Mouse (Mus musculus) neural tube, embryonic 11.5 days (tissue): ENCODE measurements around the gene Rps19. TPM values are rescaled to one million over a fixed set of nuclear protein-coding genes. Genes with fewer than 3 reads are reported as not detected.

Experiments
- ATAC-seq: fragments of 200-750 bp; cut with Nextera tagmentation; 2 replicates; pipeline ENCODE4 v1.8.0; 2017; ENCODE audit warnings: moderate number of reproducible peaks, mild to moderate bottlenecking, moderate TSS enrichment, moderate library complexity; ENCODE audit not compliant: insufficient read depth, low FRiP score, low TSS enrichment
- DNase-seq: peaks from one replicate; pipeline ENCODE4 v3.0.0-alpha.2; 2015; ENCODE audit warnings: low spot score
- H3K27ac ChIP-seq: fragments of 300-500 bp; sonication (generic); 2 replicates; pipeline ENCODE4 v1.5.1; 2014; ENCODE audit warnings: low read depth, mild to moderate bottlenecking, low read length
- H3K27me3 ChIP-seq: fragments of 300-500 bp; sonication (generic); 2 replicates; pipeline ENCODE4 v1.6.1; 2014; ENCODE audit warnings: mild to moderate bottlenecking, low read length, mixed read lengths; ENCODE audit not compliant: control insufficient read depth, insufficient read depth
- H3K36me3 ChIP-seq: fragments of 300-500 bp; sonication (generic); 2 replicates; pipeline ENCODE4 v1.6.1; 2014; ENCODE audit warnings: mild to moderate bottlenecking, low read length, moderate library complexity, mixed read lengths; ENCODE audit not compliant: control insufficient read depth, insufficient read depth
- H3K4me1 ChIP-seq: fragments of 300-500 bp; sonication (generic); 2 replicates; pipeline ENCODE4 v1.6.1; 2014; ENCODE audit warnings: low read length, mixed read lengths; ENCODE audit not compliant: control insufficient read depth, insufficient read depth
- H3K4me2 ChIP-seq: fragments of 300-500 bp; sonication (generic); 2 replicates; pipeline ENCODE4 v1.6.1; 2014; ENCODE audit warnings: low read depth, mild to moderate bottlenecking, moderate library complexity
- H3K4me3 ChIP-seq: fragments of 300-500 bp; sonication (generic); 2 replicates; pipeline ENCODE4 v1.5.1; 2014; ENCODE audit warnings: low read depth, low read length
- H3K9ac ChIP-seq: fragments of 300-500 bp; sonication (generic); 2 replicates; pipeline ENCODE4 v1.6.1; 2014; ENCODE audit warnings: mild to moderate bottlenecking, low read length
- H3K9me3 ChIP-seq: fragments of 300-500 bp; sonication (generic); 2 replicates; pipeline ENCODE4 v1.6.1; 2016; ENCODE audit warnings: low read length; ENCODE audit not compliant: control insufficient read depth
- WGBS: fragments of 180-500 bp; shearing (Covaris S2); extraction: QIAGEN DNeasy Blood & Tissue Kit; methylation state at CpG from one replicate; pipeline ENCODE4 v1.1.7; 2014; 5-methylcytosine and 5-hydroxymethylcytosine counted together
- polyA plus RNA-seq: library from polyadenylated mRNA; unstranded; fragments of >200 nt; fragmentation: Nextera tagmentation; extraction: Ambion mirVana; gene quantifications from 2 replicates; pipeline ENCODE4 v1.2.1, GENCODE M21; 2014

Rps19 gene
- polyA plus RNA-seq, 1 experiment from 2014 or later: 1,782 TPM

GRCm38 (mm10) chr7:24904070-24904483 lies 19.9 kb downstream of the Rps19 start:
- ATAC-seq: peak; percentile 96
- Histone ChIP-seq H3K4me1 (no peaks in the 10 kb centered on the region; the same call in 1 of the 2 replicates), H3K36me3 (no peaks in the 10 kb centered on the region), H3K4me3 (peak overlapping the region; percentile 63), H3K9me3 (no peaks in the 10 kb centered on the region), H3K27ac (no peak overlapping the region), H3K27me3 (no peaks in the 10 kb centered on the region), H3K4me2 (peak overlapping the region; percentile 76), H3K9ac (peak overlapping the region; percentile 71)
- 0% methylated on average over 30 of the region's 30 CpGs for WGBS
- peak; percentile 98 for DNase-seq

- H3K4me1 ChIP-seq: no peaks in the 10 kb centered on the region; the same call in 1 of the 2 replicates
- H3K36me3 ChIP-seq: no peaks in the 10 kb centered on the region
- no peaks in the 10 kb centered on the region for H3K9me3 ChIP-seq
- peak overlapping the region; percentile 63 for H3K4me3 ChIP-seq
- peak overlapping the region; percentile 71; the same call in 1 of the 2 replicates for H3K9ac ChIP-seq
- peak; percentile 75 for DNase-seq
- no peak overlapping the region for H3K27ac ChIP-seq
- no peaks in the 10 kb centered on the region for H3K27me3 ChIP-seq
- peak; percentile 49; the same call in 1 of the 2 replicates for ATAC-seq
- H3K4me2 ChIP-seq: peak overlapping the region; percentile 76
- WGBS: 18% methylated on average over 3 of the region's 3 CpGs
These were observed 20.8 kb downstream of the Rps19 start for GRCm38 (mm10) chr7:24904936-24905335.

- Histone ChIP-seq H3K27ac (no peak overlapping the region), H3K9ac (no peak overlapping the region), H3K4me2 (no peak overlapping the region), H3K36me3 (no peaks in the 10 kb centered on the region; the same call in 1 of the 2 replicates), H3K9me3 (no peaks in the 10 kb centered on the region), H3K4me3 (no peak overlapping the region), H3K4me1 (no peaks in the 10 kb centered on the region; the same call in 1 of the 2 replicates), H3K27me3 (no peaks in the 10 kb centered on the region)
- 30% methylated on average over 6 of the region's 6 CpGs for WGBS
- no peak for ATAC-seq
- DNase-seq: no peak
These were observed 22.4 kb downstream of the Rps19 start for GRCm38 (mm10) chr7:24906551-24906950.

GRCm38 (mm10) chr7:24907211-24907748 lies 23.1 kb downstream of the Rps19 start:
- H3K9me3 ChIP-seq: no peaks in the 10 kb centered on the region
- H3K4me2 ChIP-seq: no peak overlapping the region
- WGBS: 22% methylated on average over 12 of the region's 13 CpGs
- DNase-seq: no peak
- H3K27me3 ChIP-seq: no peaks in the 10 kb centered on the region
- no peak overlapping the region for H3K27ac ChIP-seq
- H3K36me3 ChIP-seq: no peaks in the 10 kb centered on the region; the same call in 1 of the 2 replicates
- no peak overlapping the region for H3K4me3 ChIP-seq
- no peak overlapping the region for H3K9ac ChIP-seq
- no peaks in the 10 kb centered on the region; the same call in 1 of the 2 replicates for H3K4me1 ChIP-seq
- no peak for ATAC-seq

GRCm38 (mm10) chr7:24912480-24912879 lies 28.3 kb downstream of the Rps19 start:
- H3K9me3 ChIP-seq: no peaks in the 10 kb centered on the region
- WGBS: 94% methylated on average over 14 of the region's 14 CpGs

GRCm38 (mm10) chr7:24918763-24919323 lies 34.7 kb downstream of the Rps19 start:
- Histone ChIP-seq H3K36me3 (peaks cover 27% of the 10 kb centered on the region), H3K27me3 (no peaks in the 10 kb centered on the region), H3K27ac (no peak overlapping the region), H3K4me3 (no peak overlapping the region), H3K9me3 (no peaks in the 10 kb centered on the region), H3K9ac (no peak overlapping the region), H3K4me2 (no peak overlapping the region), H3K4me1 (no peaks in the 10 kb centered on the region)
- WGBS: 92% methylated on average over 20 of the region's 20 CpGs
- DNase-seq (no peak), ATAC-seq (no peak)

More at GRCm38 (mm10) chr7:24912480-24912879, 28.3 kb downstream of the Rps19 start:
- Histone ChIP-seq H3K27ac (no peak overlapping the region), H3K36me3 (no peaks in the 10 kb centered on the region; the same call in 1 of the 2 replicates), H3K27me3 (no peaks in the 10 kb centered on the region), H3K4me1 (no peaks in the 10 kb centered on the region), H3K4me3 (no peak overlapping the region), H3K9ac (no peak overlapping the region), H3K4me2 (no peak overlapping the region)
- DNase-seq: no peak
- ATAC-seq: no peak

- no peak overlapping the region for H3K4me2 ChIP-seq
- no peaks in the 10 kb centered on the region for H3K27me3 ChIP-seq
- DNase-seq (no peak), ATAC-seq (no peak)
- H3K4me1 ChIP-seq: no peaks in the 10 kb centered on the region
- H3K27ac ChIP-seq: no peak overlapping the region
- H3K9me3 ChIP-seq: no peaks in the 10 kb centered on the region
- no peak overlapping the region for H3K9ac ChIP-seq
- 89% methylated on average over 9 of the region's 9 CpGs for WGBS
- H3K4me3 ChIP-seq: no peak overlapping the region
- H3K36me3 ChIP-seq: peaks cover 31% of the 10 kb centered on the region
These were observed 35.6 kb downstream of the Rps19 start for GRCm38 (mm10) chr7:24919728-24920127.

GRCm38 (mm10) chr7:24930475-24930874 lies 46.3 kb downstream of the Rps19 start:
- 0 out of 2 replicates have a peak, but pooled peaks cover 3% of the 10 kb centered on the region for H3K4me1 ChIP-seq
- no peaks in the 10 kb centered on the region for H3K9me3 ChIP-seq
- H3K4me3 ChIP-seq: no peak overlapping the region
- DNase-seq (no peak), ATAC-seq (no peak)
- H3K36me3 ChIP-seq: peaks cover 1% of the 10 kb centered on the region
- H3K9ac ChIP-seq: no peak overlapping the region
- 51% methylated on average over 6 of the region's 6 CpGs for WGBS
- H3K27me3 ChIP-seq: peaks cover 59% of the 10 kb centered on the region
- no peak overlapping the region for H3K4me2 ChIP-seq
- H3K27ac ChIP-seq: no peak overlapping the region

- no peak for DNase-seq
- H3K9me3 ChIP-seq: no peaks in the 10 kb centered on the region
- no peak overlapping the region for H3K4me3 ChIP-seq
- no peaks in the 10 kb centered on the region; the same call in 1 of the 2 replicates for H3K36me3 ChIP-seq
- H3K27ac ChIP-seq: no peak overlapping the region
- ATAC-seq: no peak
- H3K4me1 ChIP-seq: 0 out of 2 replicates have a peak, but pooled peaks cover 3% of the 10 kb centered on the region
- H3K4me2 ChIP-seq: no peak overlapping the region
- WGBS: 0% methylated on average over 13 of the region's 15 CpGs
- H3K9ac ChIP-seq: no peak overlapping the region
- H3K27me3 ChIP-seq: peaks cover 63% of the 10 kb centered on the region
These were observed 47.5 kb downstream of the Rps19 start for GRCm38 (mm10) chr7:24931651-24932050.
